Mouse (Mus musculus) cortical plate, adult 2 months (tissue): ENCODE results near the gene Magi3.

Experiments
- CTCF ChIP-seq: fragments of 200-500 bp; IDR thresholded peaks from 2 replicates; pipeline ENCODE4 v1.5.1; 2011; ENCODE audit warnings: mild to moderate bottlenecking, control low read depth, low read length; ENCODE audit not compliant: insufficient read depth; ENCODE audit errors: extremely low read depth
- POLR2A ChIP-seq: fragments of 200-500 bp; IDR thresholded peaks from 2 replicates; pipeline ENCODE4 v1.6.1; 2011; ENCODE audit warnings: mild to moderate bottlenecking, low read length, control low read depth; ENCODE audit not compliant: insufficient read depth; ENCODE audit errors: extremely low read depth

GRCm38 (mm10) chr3:104007479-104007878 is 212.7 kb downstream of the Magi3 start:
- TF ChIP-seq POLR2A (no peak), CTCF (no peak)
